Mouse (Mus musculus): ENCODE measurements at regions not wholly inside any gene's neighbourhood (a gene's known extent, or its start where the extent isn't known, plus 50 kb on each side); places are given as distances from the start of the nearest gene placed in this dataset.

DNA sequence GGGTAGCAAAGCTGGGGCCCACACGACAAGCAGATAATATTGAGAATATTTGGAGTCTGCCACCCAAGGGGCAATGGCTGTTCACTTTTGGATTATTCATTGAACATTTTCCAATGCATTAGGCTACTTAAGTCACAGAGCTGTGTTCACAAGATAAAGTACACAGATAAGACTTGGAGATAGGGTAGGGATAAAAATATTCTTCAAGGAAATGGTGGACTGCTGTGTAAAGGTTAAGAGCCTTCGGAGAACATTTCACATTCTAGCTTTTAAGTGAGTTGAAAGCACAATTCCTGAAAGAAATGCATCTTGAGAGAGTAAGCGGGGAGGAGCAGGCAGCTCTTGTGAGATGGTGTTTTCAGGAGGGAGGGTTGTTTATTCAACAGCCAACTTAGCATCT is 92.3 kb upstream of the Mbip start:
- Histone ChIP-seq H3K4me1 (peaks cover 20% of the 10 kb centered on the region), H3K4me3 (no peak overlapping the region), H3K27me3 (ENCODE audit: poor library complexity, severe bottlenecking) (peaks cover 78% of the 10 kb centered on the region), H3K36me3 (replicated peaks) (no peaks in the 10 kb centered on the region), H3K9me3 (no peaks in the 10 kb centered on the region), H3K27ac (no peak overlapping the region)
- DNase-seq (ENCODE audit: extremely low spot score, low spot score): no peak
- 86% methylated on average over 3 of the region's 3 CpGs for WGBS

GRCm38 (mm10) chr12:56426681-56427246 is 81.1 kb upstream of the Mbip start:
- no peaks in the 10 kb centered on the region for H3K9me3 ChIP-seq
- H3K27me3 ChIP-seq (ENCODE audit: poor library complexity, severe bottlenecking): peaks cover 24% of the 10 kb centered on the region
- H3K36me3 ChIP-seq (replicated peaks): no peaks in the 10 kb centered on the region
- H3K27ac ChIP-seq: no peak overlapping the region
- no peak overlapping the region for H3K4me3 ChIP-seq
- 94% methylated on average over 9 of the region's 9 CpGs for WGBS
- DNase-seq (ENCODE audit: extremely low spot score, low spot score): no peak
- no peaks in the 10 kb centered on the region for H3K4me1 ChIP-seq

DNA sequence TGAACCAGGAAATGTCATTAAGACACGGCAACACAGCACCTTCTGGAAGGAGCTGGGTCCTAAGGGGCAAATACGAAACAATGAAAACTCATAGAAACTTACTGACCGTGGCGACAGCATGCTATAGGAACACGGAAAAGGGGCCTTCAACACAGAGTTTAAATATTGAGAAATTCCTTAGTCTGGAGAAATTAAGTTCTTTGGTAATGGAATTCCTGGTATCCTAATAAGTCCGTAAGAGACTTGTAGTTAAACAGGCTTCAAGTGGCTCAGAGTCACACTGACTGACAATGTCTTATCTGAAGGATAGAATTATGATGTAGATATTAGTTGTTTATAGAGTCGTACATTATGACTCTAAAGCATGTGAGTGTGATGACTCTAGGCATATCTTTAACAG is 70.4 kb upstream of the Mbip start:
- no peaks in the 10 kb centered on the region for H3K36me3 ChIP-seq (replicated peaks)
- no peaks in the 10 kb centered on the region for H3K9me3 ChIP-seq
- no peak overlapping the region for H3K4me3 ChIP-seq
- H3K27me3 ChIP-seq (ENCODE audit: poor library complexity, severe bottlenecking): peaks cover 8% of the 10 kb centered on the region
- 96% methylated on average over 7 of the region's 7 CpGs for WGBS
- no peak overlapping the region for H3K27ac ChIP-seq
- no peak for DNase-seq (ENCODE audit: extremely low spot score, low spot score)
- H3K4me1 ChIP-seq: peaks cover 8% of the 10 kb centered on the region; the same call in 1 of the 2 replicates

DNA sequence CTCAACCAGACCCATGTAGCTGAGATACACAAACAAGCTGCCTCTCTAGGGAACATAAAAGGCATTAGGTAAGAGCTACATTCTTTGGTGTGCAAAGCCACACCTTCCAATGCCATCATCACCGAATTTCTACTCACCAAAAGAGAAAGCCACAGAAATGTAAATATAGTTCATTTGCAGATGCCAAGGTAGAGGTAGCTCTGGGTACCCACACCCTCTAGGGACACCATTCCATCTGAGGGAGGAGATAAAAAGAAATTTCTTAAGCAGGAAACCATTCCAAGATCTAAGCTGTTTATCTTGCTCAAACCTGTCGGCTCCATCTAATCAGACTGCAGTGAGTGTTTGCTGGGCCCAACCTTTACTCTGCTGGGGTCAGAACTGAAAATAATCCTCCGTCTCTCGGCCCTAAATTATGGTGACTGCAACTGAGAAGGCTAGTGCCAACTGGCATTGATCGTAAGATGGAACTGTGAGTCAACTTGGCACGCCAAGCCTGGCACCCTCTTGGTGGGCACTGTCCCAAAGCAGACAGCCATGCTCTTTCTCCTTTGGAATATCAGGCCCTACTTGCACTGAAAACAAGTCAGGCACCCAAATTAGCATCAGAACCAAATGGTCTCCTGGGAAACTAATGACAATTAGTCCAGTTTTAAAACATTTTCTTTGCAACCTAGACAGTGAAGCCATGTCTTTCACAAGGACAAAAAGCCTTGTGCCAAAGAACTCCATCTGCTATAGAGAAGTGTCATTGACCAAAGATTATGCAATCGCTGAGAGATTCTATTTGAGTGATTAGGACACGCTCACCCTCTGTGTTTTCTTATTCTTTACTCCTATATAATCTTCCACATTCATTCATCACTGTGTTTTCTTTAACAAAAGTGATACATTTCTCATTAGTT is 69.4 kb upstream of the Mbip start:
- H3K9me3 ChIP-seq: no peaks in the 10 kb centered on the region
- WGBS: 88% methylated on average over 8 of the region's 8 CpGs
- DNase-seq (ENCODE audit: extremely low spot score, low spot score): no peak

GRCm38 (mm10) chr12:56405658-56406057 is 60.0 kb upstream of the Mbip start:
- no peak for DNase-seq (ENCODE audit: extremely low spot score, low spot score)
- H3K36me3 ChIP-seq (replicated peaks): no peaks in the 10 kb centered on the region
- WGBS: 92% methylated on average over 5 of the region's 5 CpGs

More for the DNA sequence above, 69.4 kb upstream of the Mbip start:
- Histone ChIP-seq H3K27me3 (ENCODE audit: poor library complexity, severe bottlenecking) (peaks cover 5% of the 10 kb centered on the region), H3K4me1 (peaks cover 2% of the 10 kb centered on the region; the same call in 1 of the 2 replicates), H3K27ac (no peak overlapping the region), H3K4me3 (no peak overlapping the region), H3K36me3 (replicated peaks) (no peaks in the 10 kb centered on the region)

GRCm38 (mm10) chr12:56404833-56405232 is 59.1 kb upstream of the Mbip start:
- Histone ChIP-seq H3K27me3 (ENCODE audit: poor library complexity, severe bottlenecking) (peaks cover 61% of the 10 kb centered on the region), H3K36me3 (replicated peaks) (no peaks in the 10 kb centered on the region), H3K27ac (no peak overlapping the region), H3K9me3 (no peaks in the 10 kb centered on the region), H3K4me1 (peaks cover 8% of the 10 kb centered on the region), H3K4me3 (no peak overlapping the region)
- peak; percentile 66 for DNase-seq (ENCODE audit: extremely low spot score, low spot score)
- WGBS: 48% methylated on average over 4 of the region's 4 CpGs

More at GRCm38 (mm10) chr12:56405658-56406057, 60.0 kb upstream of the Mbip start:
- peaks cover 8% of the 10 kb centered on the region for H3K4me1 ChIP-seq
- H3K27ac ChIP-seq: no peak overlapping the region
- H3K4me3 ChIP-seq: no peak overlapping the region
- no peaks in the 10 kb centered on the region for H3K9me3 ChIP-seq
- peaks cover 53% of the 10 kb centered on the region for H3K27me3 ChIP-seq (ENCODE audit: poor library complexity, severe bottlenecking)

- peaks cover 8% of the 10 kb centered on the region for H3K4me1 ChIP-seq
- no peak for DNase-seq (ENCODE audit: extremely low spot score, low spot score)
- WGBS: 91% methylated on average over 2 of the region's 2 CpGs
- H3K27ac ChIP-seq: no peak overlapping the region
- H3K36me3 ChIP-seq (replicated peaks): no peaks in the 10 kb centered on the region
- H3K27me3 ChIP-seq (ENCODE audit: poor library complexity, severe bottlenecking): peaks cover 67% of the 10 kb centered on the region
- H3K9me3 ChIP-seq: no peaks in the 10 kb centered on the region
- H3K4me3 ChIP-seq: no peak overlapping the region
These were observed 58.6 kb upstream of the Mbip start for GRCm38 (mm10) chr12:56404262-56404661.

DNA sequence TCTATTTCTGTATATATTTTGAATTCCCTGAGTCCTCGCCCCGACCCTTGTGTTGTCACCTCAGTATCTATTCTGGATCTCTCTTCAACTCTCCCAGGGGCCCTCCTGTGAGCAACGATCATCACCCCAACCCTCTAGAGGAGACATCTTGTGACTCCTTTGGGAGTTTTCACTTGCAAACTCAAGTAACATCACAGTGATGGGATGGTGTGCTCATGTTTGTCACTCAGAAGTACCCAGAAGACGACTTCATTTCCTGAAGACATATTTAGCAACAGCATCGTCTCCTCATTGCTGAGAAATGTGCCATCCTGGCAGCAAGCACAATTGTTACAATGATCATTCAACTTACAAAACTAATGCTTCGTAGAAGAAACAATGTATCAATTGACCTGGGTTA is 57.9 kb upstream of the Mbip start:
- peaks cover 69% of the 10 kb centered on the region for H3K27me3 ChIP-seq (ENCODE audit: poor library complexity, severe bottlenecking)
- H3K4me1 ChIP-seq: peaks cover 8% of the 10 kb centered on the region
- WGBS: 87% methylated on average over 6 of the region's 6 CpGs
- H3K9me3 ChIP-seq: no peaks in the 10 kb centered on the region
- no peaks in the 10 kb centered on the region for H3K36me3 ChIP-seq (replicated peaks)
- DNase-seq (ENCODE audit: extremely low spot score, low spot score): no peak
- no peak overlapping the region for H3K27ac ChIP-seq
- H3K4me3 ChIP-seq: no peak overlapping the region

DNA sequence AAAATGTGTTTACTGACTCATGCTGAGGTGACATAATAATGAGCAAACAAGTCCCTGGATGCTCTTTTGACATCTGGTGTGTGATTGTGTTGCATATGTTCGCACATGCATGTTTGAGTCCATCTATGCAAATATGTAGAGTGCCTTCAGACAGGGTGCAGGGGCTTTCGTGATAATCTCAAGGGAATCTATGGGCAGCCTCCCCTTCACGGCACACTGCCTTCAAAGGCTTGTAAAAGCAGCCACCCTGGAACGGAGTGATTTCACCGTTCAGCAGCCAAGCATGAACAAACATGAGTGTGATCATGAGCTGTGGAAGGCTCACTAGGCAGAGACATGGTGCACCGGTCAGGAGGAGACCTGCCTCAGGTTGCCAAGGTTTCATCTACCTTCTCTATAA is 57.1 kb upstream of the Mbip start:
- Histone ChIP-seq H3K27me3 (ENCODE audit: poor library complexity, severe bottlenecking) (peaks cover 67% of the 10 kb centered on the region), H3K9me3 (no peaks in the 10 kb centered on the region), H3K4me1 (peaks cover 8% of the 10 kb centered on the region), H3K27ac (no peak overlapping the region), H3K36me3 (replicated peaks) (no peaks in the 10 kb centered on the region), H3K4me3 (no peak overlapping the region)
- WGBS: 68% methylated on average over 6 of the region's 6 CpGs
- no peak for DNase-seq (ENCODE audit: extremely low spot score, low spot score)

DNA sequence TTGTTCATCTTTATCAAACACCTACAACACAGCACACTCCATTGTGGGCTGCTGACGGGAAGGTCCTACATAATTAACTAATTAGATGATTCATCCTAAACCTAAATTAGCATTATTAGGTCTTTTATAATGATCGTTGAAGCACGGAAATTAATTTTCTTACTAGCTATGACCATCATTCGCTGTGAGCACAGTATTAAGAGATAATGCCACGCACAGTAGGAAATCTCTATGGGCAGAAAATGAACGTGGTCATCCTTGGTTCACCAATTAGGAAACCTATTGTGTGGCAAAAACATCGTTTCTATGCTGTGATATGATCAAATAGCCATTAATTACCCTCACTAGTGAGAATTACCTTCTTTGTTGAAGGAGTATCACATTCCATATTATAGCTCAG is 56.4 kb upstream of the Mbip start:
- H3K4me1 ChIP-seq: peaks cover 8% of the 10 kb centered on the region
- H3K36me3 ChIP-seq (replicated peaks): no peaks in the 10 kb centered on the region
- no peak for DNase-seq (ENCODE audit: extremely low spot score, low spot score)
- H3K27ac ChIP-seq: no peak overlapping the region
- H3K9me3 ChIP-seq: no peaks in the 10 kb centered on the region
- H3K4me3 ChIP-seq: no peak overlapping the region
- peaks cover 61% of the 10 kb centered on the region for H3K27me3 ChIP-seq (ENCODE audit: poor library complexity, severe bottlenecking)
- WGBS: 63% methylated on average over 7 of the region's 7 CpGs

Data from forebrain, embryonic 10.5 days (tissue).